Mouse (Mus musculus) myocyte (in vitro differentiated cells): ENCODE results near the gene Vps35l.

Experiments used
- MYOG ChIP-seq, 3 experiments: IDR thresholded peaks; one replicate each; pipeline ENCODE4 v1.6.1; 2011; ENCODE audit warnings: control low read depth in 2 of 3, low read depth in 2 of 3, mild to moderate bottlenecking in 2 of 3; ENCODE audit not compliant: insufficient read length in 2 of 3, control insufficient read depth in 1 of 3, insufficient read depth in 1 of 3
- USF1 ChIP-seq: IDR thresholded peaks from one replicate; pipeline ENCODE4 v1.6.1; 2011; ENCODE audit warnings: low read depth, mild to moderate bottlenecking, control low read depth, moderate library complexity

DNA sequence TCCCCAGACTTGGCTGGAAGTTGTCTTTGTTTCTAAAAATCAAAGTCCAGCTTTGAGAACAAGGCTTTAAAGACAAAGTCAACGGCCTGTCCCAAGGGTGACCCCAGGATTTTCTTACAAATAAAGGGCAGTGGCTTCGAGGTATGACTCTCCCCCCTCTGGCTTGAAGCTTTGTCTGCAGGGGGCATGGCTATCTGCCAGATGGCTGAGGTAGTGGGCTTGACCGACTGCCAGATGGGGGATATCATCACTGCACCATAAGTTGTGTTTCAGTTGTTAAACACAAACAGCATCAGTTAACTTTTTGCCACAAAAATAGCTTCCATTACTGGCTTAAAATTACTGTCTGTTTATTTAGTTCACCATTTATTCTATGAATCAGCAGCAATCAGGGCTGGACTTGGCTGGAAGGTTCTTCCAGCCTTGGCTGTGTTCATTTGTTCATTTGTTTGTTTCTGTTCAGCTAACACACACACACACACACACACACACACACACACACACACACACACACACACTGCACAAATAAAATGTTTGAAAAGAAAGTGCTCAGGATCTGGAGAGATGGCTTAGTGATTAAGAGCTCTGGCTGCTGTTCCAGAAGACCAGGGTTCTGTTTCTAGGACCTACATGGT lies 149.1 kb downstream of the Vps35l start:
- TF ChIP-seq USF1 (no peak), MYOG (IDR thresholded peaks at IDR 0.05; ENCODE audit: control insufficient read depth in 1 of 3, insufficient read depth in 1 of 3, insufficient read length in 2 of 3, low read depth in 2 of 3) (no peak)
